Mouse (Mus musculus) CH12.LX (cell line): ENCODE results near the gene Gucy2c. TPM values are rescaled to one million over a fixed set of nuclear protein-coding genes. Genes with fewer than 3 reads are reported as not detected.

ENCODE experiments used
- DNase-seq: peaks from one replicate; pipeline ENCODE4 v3.0.0-alpha.2; 2013; ENCODE audit errors: extremely low read depth
- H3K27ac ChIP-seq: 2 replicates; pipeline ENCODE4 v1.5.1; 2012; ENCODE audit warnings: low read depth, mild to moderate bottlenecking, control low read depth, moderate library complexity; ENCODE audit not compliant: insufficient read depth
- H3K27me3 ChIP-seq: replicated peaks from 2 replicates; pipeline ENCODE3; 2012; ENCODE audit warnings: inconsistent platforms
- H3K36me3 ChIP-seq, 2 experiments: replicated peaks in 1 of 2; 2 replicates each; pipeline versions ENCODE3 to v1.6.1; 2012; ENCODE audit warnings: inconsistent platforms in 1 of 2, low read length in 1 of 2, mild to moderate bottlenecking in 1 of 2, mixed read lengths in 1 of 2, moderate library complexity in 1 of 2; ENCODE audit not compliant: control insufficient read depth in 1 of 2, insufficient read depth in 1 of 2
- H3K4me1 ChIP-seq, 2 experiments: 2 replicates each; pipeline ENCODE4 v1.6.1; 2012; ENCODE audit warnings: inconsistent platforms in 1 of 2, moderate library complexity in 1 of 2; ENCODE audit not compliant: insufficient read depth in 2 of 2, control insufficient read depth in 1 of 2
- H3K4me2 ChIP-seq: 2 replicates; pipeline ENCODE4 v1.6.1; 2012; ENCODE audit warnings: low read depth, mild to moderate bottlenecking, control low read depth; ENCODE audit not compliant: poor library complexity, insufficient read depth, severe bottlenecking
- H3K4me3 ChIP-seq, 3 experiments: fragments of 150-350 bp in 1 of 3; sonication (generic) in 1 of 3; replicated peaks in 1 of 3; 2 replicates each; pipeline versions ENCODE3 to v1.5.1; 2011 to 2012; ENCODE audit warnings: low read depth in 2 of 3, low read length in 2 of 3, mild to moderate bottlenecking in 2 of 3, moderate library complexity in 2 of 3, control low read depth in 1 of 3, improper control_type of control experiment in 1 of 3, inconsistent platforms in 1 of 3, mixed read lengths in 1 of 3; ENCODE audit not compliant: poor library complexity in 1 of 3
- H3K79me2 ChIP-seq: replicated peaks from 2 replicates; pipeline ENCODE4 v1.6.1; 2012; ENCODE audit warnings: mild to moderate bottlenecking, moderate library complexity; ENCODE audit not compliant: control insufficient read depth, poor library complexity, insufficient read depth, severe bottlenecking; ENCODE audit errors: extremely low read depth
- H3K9ac ChIP-seq: 2 replicates; pipeline ENCODE4 v1.6.1; 2012; ENCODE audit warnings: low read depth, mild to moderate bottlenecking, control low read depth, moderate library complexity; ENCODE audit not compliant: insufficient read depth
- H3K9me3 ChIP-seq: replicated peaks from 2 replicates; pipeline ENCODE3; 2012; ENCODE audit warnings: low read length, inconsistent platforms, mixed read lengths
- CHD1 ChIP-seq: IDR thresholded peaks from 2 replicates; pipeline ENCODE4 v1.6.1; 2012; ENCODE audit warnings: low read depth, low read length, improper control_type of control experiment, inconsistent platforms
- CHD2 ChIP-seq: IDR thresholded peaks from 2 replicates; pipeline ENCODE4 v1.6.1; 2011; ENCODE audit warnings: low read length, improper control_type of control experiment
- CTCF ChIP-seq, 2 experiments: IDR thresholded peaks in 1 of 2; conservative IDR thresholded peaks in 1 of 2; 2 replicates each; pipeline ENCODE4 v1.5.1; 2011 to 2012; ENCODE audit warnings: low read depth in 2 of 2, low read length in 2 of 2, improper control_type of control experiment in 1 of 2, inconsistent platforms in 1 of 2, mild to moderate bottlenecking in 1 of 2, moderate library complexity in 1 of 2
- ELF1 ChIP-seq: IDR thresholded peaks from 2 replicates; pipeline ENCODE4 v1.6.1; 2014; ENCODE audit warnings: low read depth, mild to moderate bottlenecking, inconsistent platforms, low read length, improper control_type of control experiment
- EP300 ChIP-seq: IDR thresholded peaks from 2 replicates; pipeline ENCODE4 v1.6.1; 2011; ENCODE audit warnings: low read length, improper control_type of control experiment
- ETS1 ChIP-seq: conservative IDR thresholded peaks from 2 replicates; pipeline ENCODE4 v1.6.1; 2012; ENCODE audit warnings: low read depth, mild to moderate bottlenecking, inconsistent platforms, low read length, improper control_type of control experiment, moderate library complexity
- GABPA ChIP-seq: IDR thresholded peaks from 2 replicates; pipeline ENCODE4 v1.6.1; 2012; ENCODE audit warnings: low read depth, low read length, improper control_type of control experiment, inconsistent platforms; ENCODE audit not compliant: insufficient replicate concordance
- JUND ChIP-seq: conservative IDR thresholded peaks from 2 replicates; pipeline ENCODE4 v1.6.1; 2011; ENCODE audit warnings: low read depth, low read length, improper control_type of control experiment
- NRF1 ChIP-seq: IDR thresholded peaks from 2 replicates; pipeline ENCODE4 v1.6.1; 2014; ENCODE audit warnings: low read depth, mild to moderate bottlenecking, inconsistent platforms, low read length, improper control_type of control experiment, moderate library complexity
- PAX5 ChIP-seq: IDR thresholded peaks from 2 replicates; pipeline ENCODE4 v1.6.1; 2012; ENCODE audit warnings: low read length, inconsistent platforms, mixed read lengths
- POLR2AphosphoS2 ChIP-seq: IDR thresholded peaks from 2 replicates; pipeline ENCODE4 v1.6.1; 2011; ENCODE audit warnings: low read depth, low read length, improper control_type of control experiment
- RAD21 ChIP-seq: IDR thresholded peaks from 2 replicates; pipeline ENCODE4 v1.6.1; 2011; ENCODE audit warnings: low read depth, mild to moderate bottlenecking, low read length, improper control_type of control experiment, moderate library complexity
- SIN3A ChIP-seq: IDR thresholded peaks from 2 replicates; pipeline ENCODE4 v1.6.1; 2012; ENCODE audit warnings: low read length, improper control_type of control experiment, inconsistent platforms
- TBP ChIP-seq: conservative IDR thresholded peaks from 2 replicates; pipeline ENCODE4 v1.6.1; 2011; ENCODE audit warnings: low read depth, low read length, improper control_type of control experiment
- TCF12 ChIP-seq: IDR thresholded peaks from 2 replicates; pipeline ENCODE4 v1.6.1; 2014; ENCODE audit warnings: low read depth, mild to moderate bottlenecking, inconsistent platforms, low read length, improper control_type of control experiment
- ZNF384 ChIP-seq: IDR thresholded peaks from 2 replicates; pipeline ENCODE4 v1.6.1; 2012; ENCODE audit warnings: low read depth, low read length, improper control_type of control experiment, inconsistent platforms
- dilution Hi-C: fragments of 300-500 bp; cut with MboI; formaldehyde crosslinking; loops from 2 replicates; pipeline ENCODE4 v1.14.3; 2020; ENCODE audit warnings: low sequenced_read_pairs; ENCODE audit not compliant: extremely low pct_unique_long_range_greater_than_20kb, extremely low pct_ligation_motif_present
- in situ Hi-C: fragments of 300-500 bp; cut with MboI; formaldehyde crosslinking; loops from 3 replicates; pipeline ENCODE4 v1.14.3; 2019; ENCODE audit warnings: low sequenced_read_pairs, low pct_ligation_motif_present, low pct_unique_long_range_greater_than_20kb, mixed read lengths
- polyA plus RNA-seq: library from polyadenylated mRNA; unstranded; fragments of >175 nt; gene quantifications from 2 replicates; pipeline ENCODE4 v1.2.1, GENCODE M21; 2012; ENCODE audit warnings: low read depth; ENCODE audit not compliant: insufficient read length
- total RNA-seq, 2 experiments: library from RNA; depleted of rRNA; stranded (reverse); fragments of 300-350 nt in 1 of 2; fragments of >200 nt in 1 of 2; gene quantifications; 2 replicates each; pipeline ENCODE4 v1.2.3; 2012 to 2014

Gene Gucy2c
- total and polyA plus RNA-seq, 3 experiments: 0.08 to 0.13 (median 0.10) TPM

DNA sequence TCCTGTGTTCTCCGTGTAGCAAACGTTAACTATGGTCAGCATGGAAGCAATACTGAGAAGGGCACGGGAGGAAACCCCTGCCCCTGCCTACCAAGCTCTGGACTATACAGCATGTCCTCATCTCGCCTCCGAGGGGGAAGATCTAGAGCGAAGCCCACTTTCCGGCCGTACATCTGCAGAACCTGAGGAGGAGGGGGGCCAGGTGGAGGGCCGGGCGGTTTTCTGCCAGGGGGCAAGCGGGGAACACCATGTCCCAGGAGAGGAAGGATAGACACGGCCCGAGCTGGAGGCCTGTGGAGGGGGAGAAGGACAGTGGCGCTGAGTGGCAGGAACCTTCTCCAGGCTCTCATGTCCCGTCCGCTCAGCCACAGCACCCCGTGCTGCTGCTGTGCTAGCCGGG is 39.5 kb upstream of the Gucy2c start:
- TF ChIP-seq SIN3A (no peak), CHD2 (no peak), EP300 (no peak), CHD1 (no peak)
- peaks cover 73 to 89% of the 10 kb centered on the region in 2 experiments for H3K36me3 ChIP-seq
- H3K27ac ChIP-seq: no peak overlapping the region
- H3K4me1 ChIP-seq: peaks cover 0 to 14% of the 10 kb centered on the region in 2 experiments; a peak in 2 of 4 replicates
- H3K27me3 ChIP-seq: no peaks in the 10 kb centered on the region
- in situ Hi-C loops (no loop called here), dilution Hi-C loops (no loop called here)
- no peak overlapping the region for H3K4me2 ChIP-seq
- no peak overlapping the region for H3K4me3 ChIP-seq
- no peaks in the 10 kb centered on the region for H3K9me3 ChIP-seq
- no peak for DNase-seq
- no peak overlapping the region for H3K9ac ChIP-seq
- H3K79me2 ChIP-seq: peaks cover 23% of the 10 kb centered on the region

DNA sequence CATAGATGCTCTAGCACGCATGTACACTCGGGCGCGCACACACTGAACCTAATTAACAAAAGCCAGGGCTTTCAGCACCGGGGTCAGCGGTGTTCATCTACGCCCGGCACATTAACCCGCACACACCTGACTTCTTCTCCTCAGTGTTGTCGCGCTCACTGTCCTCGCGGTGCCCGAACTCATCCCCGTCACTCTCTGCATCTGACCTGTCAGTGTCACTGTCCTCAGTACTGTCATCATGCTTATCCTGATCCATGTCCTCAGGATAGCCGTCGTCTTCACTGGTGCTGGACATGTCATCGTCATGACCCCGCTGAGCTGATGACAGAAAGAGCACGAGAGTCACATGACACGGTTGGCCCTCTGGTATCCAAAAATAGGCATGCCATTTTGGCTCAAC is 38.8 kb upstream of the Gucy2c start:
- dilution Hi-C loops: no loop called here
- H3K4me3 ChIP-seq: no peak overlapping the region
- H3K79me2 ChIP-seq: peaks cover 16% of the 10 kb centered on the region
- H3K27me3 ChIP-seq: no peaks in the 10 kb centered on the region
- peaks cover 78 to 92% of the 10 kb centered on the region in 2 experiments for H3K36me3 ChIP-seq
- DNase-seq: no peak
- no peak overlapping the region for H3K4me2 ChIP-seq
- no peak overlapping the region for H3K27ac ChIP-seq
- in situ Hi-C loops: no loop called here
- no peak overlapping the region for H3K9ac ChIP-seq
- no peaks in the 10 kb centered on the region for H3K9me3 ChIP-seq
- H3K4me1 ChIP-seq: peaks cover 0 to 7% of the 10 kb centered on the region in 2 experiments; a peak in 2 of 4 replicates
- TF ChIP-seq ZNF384: no peak

DNA sequence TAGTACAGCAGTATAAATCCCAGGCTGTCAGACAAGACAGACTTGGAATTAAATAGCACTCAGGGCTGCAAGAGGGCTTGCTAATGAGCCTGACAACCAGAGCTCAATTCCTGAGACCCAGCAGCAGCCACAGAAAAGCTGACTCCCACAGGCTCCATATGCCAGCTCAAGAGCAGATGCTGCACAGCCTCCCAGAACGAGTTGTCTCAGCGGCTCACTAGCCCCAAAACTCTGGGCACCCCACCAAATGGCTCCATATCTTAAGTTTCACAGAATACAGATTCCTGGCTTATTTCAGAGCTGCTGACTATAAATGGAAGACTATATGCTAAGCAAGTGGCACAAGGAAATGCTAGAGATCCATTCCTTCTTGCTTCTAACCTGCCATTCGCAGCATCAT is 36.0 kb upstream of the Gucy2c start:
- no peaks in the 10 kb centered on the region for H3K4me1 ChIP-seq
- no peaks in the 10 kb centered on the region for H3K27me3 ChIP-seq
- H3K79me2 ChIP-seq: peaks cover 5% of the 10 kb centered on the region
- H3K9me3 ChIP-seq: no peaks in the 10 kb centered on the region
- no peak overlapping the region for H3K4me3 ChIP-seq
- H3K36me3 ChIP-seq: peaks cover 83 to 93% of the 10 kb centered on the region in 2 experiments
- no peak overlapping the region for H3K4me2 ChIP-seq
- TF ChIP-seq CHD1: no peak
- TF ChIP-seq SIN3A: no peak
- no peak overlapping the region for H3K9ac ChIP-seq
- DNase-seq: no peak
- H3K27ac ChIP-seq: no peak overlapping the region
- in situ Hi-C loops (no loop called here), dilution Hi-C loops (no loop called here)

DNA sequence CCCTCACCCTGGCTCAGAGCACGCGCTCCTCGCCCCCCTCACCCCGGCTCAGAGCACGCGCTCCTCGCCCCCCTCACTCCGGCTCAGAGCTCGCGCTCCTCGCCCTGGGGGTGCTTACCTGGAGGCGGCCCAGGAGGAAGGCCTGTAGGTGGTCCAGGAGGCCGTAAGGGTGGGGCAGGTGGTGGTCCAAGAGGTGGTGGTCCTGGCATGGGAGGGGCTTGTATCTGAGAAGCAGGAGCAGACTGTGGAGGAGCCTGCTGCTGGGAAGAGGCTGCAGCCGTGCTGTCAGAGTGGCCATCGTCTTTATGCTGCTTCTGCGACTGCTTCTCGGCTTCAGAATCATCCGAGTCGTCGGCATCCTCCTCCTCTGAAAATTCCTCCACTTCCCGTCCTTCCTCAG is 35.3 kb upstream of the Gucy2c start:
- TF ChIP-seq RAD21 (no peak), CHD1 (no peak), PAX5 (no peak), TBP (no peak), ETS1 (no peak), POLR2AphosphoS2 (no peak), TCF12 (no peak), ELF1 (no peak), EP300 (no peak), NRF1 (no peak), CHD2 (no peak), CTCF (conservative IDR thresholded peaks at IDR 0.05 in 1 of 2, IDR thresholded peaks at IDR 0.05 in 1 of 2; ENCODE audit: low read depth in 2 of 2, low read length in 2 of 2) (no peak), JUND (no peak), GABPA (no peak)

More for the DNA sequence above, 35.3 kb upstream of the Gucy2c start:
- Histone ChIP-seq H3K9ac (no peak overlapping the region), H3K9me3 (no peaks in the 10 kb centered on the region), H3K36me3 (peaks cover 81 to 93% of the 10 kb centered on the region in 2 experiments), H3K27me3 (no peaks in the 10 kb centered on the region), H3K4me2 (no peak overlapping the region), H3K4me1 (peaks cover 0 to 5% of the 10 kb centered on the region in 2 experiments; a peak in 1 of 4 replicates), H3K27ac (no peak overlapping the region), H3K79me2 (peaks cover 5% of the 10 kb centered on the region), H3K4me3 (no peak overlapping the region)
- dilution Hi-C loops: no loop called here
- in situ Hi-C loops: no loop called here
- no peak for DNase-seq
